Mouse (Mus musculus) macrophage (primary cell): ENCODE results near the gene Igsf23. TPM values are rescaled to one million over a fixed set of nuclear protein-coding genes. Genes with fewer than 3 reads are reported as not detected.

ENCODE experiments used
- polyA plus RNA-seq: library from polyadenylated mRNA; stranded (reverse); fragments of 250-400 nt; gene quantifications from 3 replicates; pipeline ENCODE4 v1.2.4, GENCODE M21; 2018; ENCODE audit warnings: inconsistent platforms

The Igsf23 gene
- polyA plus RNA-seq, 1 experiment from 2014 or later: not detected

Other genes starting within 250 kb of the Igsf23 start
- 17.8 to 74.1 TPM (median 32.1 TPM) in 3 replicates for gene Tomm40, start 235.3 kb downstream of the Igsf23 start, polyA plus RNA-seq
- 5.2 to 7.5 TPM (median 5.9 TPM) in 3 replicates for gene Nectin2, start 200.3 kb downstream of the Igsf23 start, polyA plus RNA-seq
- 0.12 to 0.15 TPM (median 0.14 TPM) in 3 replicates for gene Bcam, start 179.7 kb downstream of the Igsf23 start, polyA plus RNA-seq
- not detected in 3 replicates for gene Cblc, start 153.9 kb downstream of the Igsf23 start, polyA plus RNA-seq
- gene Bcl3, start 128.0 kb downstream of the Igsf23 start, polyA plus RNA-seq: 11.2 to 30.9 TPM (median 23.0 TPM) in 3 replicates
- not detected in 3 replicates for gene Gm19345, start 98.8 kb downstream of the Igsf23 start, polyA plus RNA-seq
- gene Ceacam16, start 89.5 kb downstream of the Igsf23 start, polyA plus RNA-seq: 0.18 to 0.82 TPM (median 0.22 TPM) in 3 replicates
- 0.23 TPM in 2 of 3 replicates, not detected in the other for gene Ceacam19, start 62.8 kb downstream of the Igsf23 start, polyA plus RNA-seq
- 13.0 to 22.9 TPM (median 22.5 TPM) in 3 replicates for gene Pvr, start 29.6 kb downstream of the Igsf23 start, polyA plus RNA-seq
- not detected in 3 replicates for gene Ceacam20, start 14.7 kb upstream of the Igsf23 start, polyA plus RNA-seq
- not detected in 3 replicates for gene Nlrp9b, start 40.7 kb upstream of the Igsf23 start, polyA plus RNA-seq
- gene Vmn1r91, start 148.9 kb upstream of the Igsf23 start, polyA plus RNA-seq: not detected in 3 replicates
- not detected in 3 replicates for gene Gm16442, start 171.8 kb upstream of the Igsf23 start, polyA plus RNA-seq
- not detected in 3 replicates for gene Vmn1r93, start 188.3 kb upstream of the Igsf23 start, polyA plus RNA-seq
- gene Vmn1r94, start 217.6 kb upstream of the Igsf23 start, polyA plus RNA-seq: not detected in 3 replicates
- not detected in 3 replicates for gene Vmn1r95, start 243.0 kb upstream of the Igsf23 start, polyA plus RNA-seq